Mouse (Mus musculus): ENCODE results near the gene Gfod2. TPM values are rescaled to one million over a fixed set of nuclear protein-coding genes. Genes with fewer than 3 reads are reported as not detected.

Gfod2 gene
- polyA plus RNA-seq, 1 experiment, result not detected

DNA sequence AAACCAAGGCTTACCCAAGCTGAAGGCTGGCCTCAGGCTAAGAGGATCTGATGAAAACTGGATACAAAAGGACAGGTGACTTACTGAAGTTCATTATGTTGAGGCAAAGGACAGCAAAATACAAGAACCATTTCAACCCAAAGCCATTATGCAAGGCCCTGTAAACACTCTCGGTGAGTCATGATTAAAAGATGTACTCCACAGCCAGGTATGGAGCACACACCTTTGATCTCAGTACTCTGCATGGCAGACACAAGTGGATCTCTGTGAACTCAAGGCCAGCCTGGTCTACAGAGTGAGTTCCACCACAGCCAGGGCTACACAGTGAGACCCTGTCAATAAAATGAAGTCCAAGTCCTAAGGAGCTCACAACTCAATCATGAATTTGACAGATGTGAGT is 37.3 kb upstream of the Gfod2 start:
- H3K27ac ChIP-seq (ENCODE audit: insufficient read depth, low read depth, low read length), result no peak overlapping the region
- no peak for TF ChIP-seq CTCF (IDR thresholded peaks at IDR 0.05; ENCODE audit: insufficient read depth, low read depth, low read length)
- no peak for TF ChIP-seq POLR2A (IDR thresholded peaks at IDR 0.05; ENCODE audit: insufficient read depth, low read depth, low read length)
- peaks cover 6% of the 10 kb centered on the region; the same call in 1 of the 2 replicates for H3K4me1 ChIP-seq (ENCODE audit: control insufficient read depth, insufficient read depth, low read length)
- 92% methylated on average over 1 of the region's 1 CpGs for WGBS
- H3K4me3 ChIP-seq (ENCODE audit: insufficient read depth, low read depth, low read length), result no peak overlapping the region

DNA sequence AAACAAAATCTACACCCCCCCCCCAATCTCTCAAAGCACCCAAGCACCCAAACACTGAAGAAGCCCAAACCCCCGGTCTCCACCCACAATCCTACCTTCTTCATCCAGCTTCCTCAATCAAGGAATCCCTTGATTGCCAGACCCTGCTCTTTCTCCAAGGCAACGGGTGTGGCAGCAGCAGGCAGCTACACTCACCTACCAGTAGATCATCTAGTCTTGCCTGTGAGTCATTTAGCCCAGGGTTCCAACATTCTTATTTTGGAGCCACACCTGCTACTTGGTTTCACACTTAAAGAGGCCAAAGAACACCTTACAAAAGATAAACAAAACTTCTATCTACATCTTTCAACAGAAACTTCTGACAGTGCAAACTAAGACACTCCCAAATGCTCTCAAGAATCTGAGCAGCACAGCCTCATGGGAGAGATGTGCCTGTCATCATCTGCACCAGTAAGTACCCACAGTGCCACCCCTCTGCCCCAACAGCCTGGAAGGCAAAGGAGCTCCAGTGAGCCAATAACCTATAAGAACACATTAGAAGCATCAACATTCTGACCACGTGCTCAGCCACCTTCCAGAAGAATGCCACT is 35.6 kb upstream of the Gfod2 start:
- TF ChIP-seq CTCF (IDR thresholded peaks at IDR 0.05; ENCODE audit: insufficient read depth, low read depth, low read length), result no peak
- TF ChIP-seq POLR2A (IDR thresholded peaks at IDR 0.05; ENCODE audit: insufficient read depth, low read depth, low read length), result no peak
- 72% methylated on average over 3 of the region's 3 CpGs for WGBS
- H3K4me1 ChIP-seq (ENCODE audit: control insufficient read depth, insufficient read depth, low read length), result peaks cover 7% of the 10 kb centered on the region
- no peak overlapping the region for H3K4me3 ChIP-seq (ENCODE audit: insufficient read depth, low read depth, low read length)
- no peak overlapping the region for H3K27ac ChIP-seq (ENCODE audit: insufficient read depth, low read depth, low read length)

DNA sequence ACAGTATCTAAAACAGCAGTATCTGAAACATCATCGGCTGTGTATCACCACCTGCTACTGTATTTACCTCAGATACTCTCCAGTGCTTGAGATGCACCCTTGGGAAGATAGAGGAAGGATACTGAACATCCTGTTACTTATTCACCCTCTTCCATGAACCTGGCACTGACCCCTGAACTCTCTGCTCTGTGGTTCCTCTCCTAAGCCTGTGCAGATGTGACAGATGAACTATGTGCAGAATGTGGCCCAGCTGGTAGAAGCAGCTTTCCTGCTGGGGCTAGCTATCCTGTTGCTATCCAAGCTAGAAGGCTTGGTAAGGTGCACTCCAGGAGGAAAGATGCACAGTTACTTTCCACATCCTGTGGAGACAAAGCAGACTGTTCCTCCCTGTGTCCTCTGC is 34.9 kb upstream of the Gfod2 start:
- Histone ChIP-seq H3K27ac (ENCODE audit: insufficient read depth, low read depth, low read length) (no peak overlapping the region), H3K4me1 (ENCODE audit: control insufficient read depth, insufficient read depth, low read length) (peaks cover 5% of the 10 kb centered on the region), H3K4me3 (ENCODE audit: insufficient read depth, low read depth, low read length) (no peak overlapping the region)
- TF ChIP-seq CTCF (IDR thresholded peaks at IDR 0.05; ENCODE audit: insufficient read depth, low read depth, low read length) (no peak), POLR2A (IDR thresholded peaks at IDR 0.05; ENCODE audit: insufficient read depth, low read depth, low read length) (no peak)
- 81% methylated on average over 1 of the region's 1 CpGs for WGBS

- TF ChIP-seq POLR2A (IDR thresholded peaks at IDR 0.05; ENCODE audit: insufficient read depth, low read depth, low read length) (no peak), CTCF (IDR thresholded peaks at IDR 0.05; ENCODE audit: insufficient read depth, low read depth, low read length) (no peak)
- peaks cover 5% of the 10 kb centered on the region for H3K4me1 ChIP-seq (ENCODE audit: control insufficient read depth, insufficient read depth, low read length)
- no peak overlapping the region for H3K4me3 ChIP-seq (ENCODE audit: insufficient read depth, low read depth, low read length)
Measured at GRCm38 (mm10) chr8:105789626-105790025, 31.2 kb upstream of the Gfod2 start.

DNA sequence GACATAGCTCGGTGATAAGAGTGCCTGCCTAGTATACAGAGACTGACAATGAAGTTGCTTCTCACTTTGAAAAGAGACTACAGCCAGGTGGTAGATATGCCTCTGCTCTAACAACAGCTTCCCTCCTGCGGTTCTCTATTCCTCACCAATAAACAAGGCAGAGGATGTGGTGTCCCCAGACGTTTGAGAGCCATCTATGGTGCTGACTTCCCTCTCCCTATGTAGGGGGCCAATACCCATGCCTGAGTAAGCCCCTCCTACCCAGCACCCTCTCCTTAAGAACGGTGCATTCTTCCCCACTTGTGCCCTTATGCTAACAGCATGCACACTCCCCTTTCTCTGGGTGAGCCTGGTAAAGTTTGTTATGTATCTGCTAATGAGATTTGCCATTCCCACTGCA is 30.5 kb upstream of the Gfod2 start:
- H3K4me3 ChIP-seq (ENCODE audit: insufficient read depth, low read depth, low read length), result no peak overlapping the region
- WGBS, result 48% methylated on average over 4 of the region's 4 CpGs
- no peak overlapping the region for H3K27ac ChIP-seq (ENCODE audit: insufficient read depth, low read depth, low read length)
- TF ChIP-seq POLR2A (IDR thresholded peaks at IDR 0.05; ENCODE audit: insufficient read depth, low read depth, low read length) (no peak), CTCF (IDR thresholded peaks at IDR 0.05; ENCODE audit: insufficient read depth, low read depth, low read length) (no peak)
- peaks cover 5% of the 10 kb centered on the region for H3K4me1 ChIP-seq (ENCODE audit: control insufficient read depth, insufficient read depth, low read length)

More at GRCm38 (mm10) chr8:105789626-105790025, 31.2 kb upstream of the Gfod2 start:
- no peak overlapping the region for H3K27ac ChIP-seq (ENCODE audit: insufficient read depth, low read depth, low read length)

DNA sequence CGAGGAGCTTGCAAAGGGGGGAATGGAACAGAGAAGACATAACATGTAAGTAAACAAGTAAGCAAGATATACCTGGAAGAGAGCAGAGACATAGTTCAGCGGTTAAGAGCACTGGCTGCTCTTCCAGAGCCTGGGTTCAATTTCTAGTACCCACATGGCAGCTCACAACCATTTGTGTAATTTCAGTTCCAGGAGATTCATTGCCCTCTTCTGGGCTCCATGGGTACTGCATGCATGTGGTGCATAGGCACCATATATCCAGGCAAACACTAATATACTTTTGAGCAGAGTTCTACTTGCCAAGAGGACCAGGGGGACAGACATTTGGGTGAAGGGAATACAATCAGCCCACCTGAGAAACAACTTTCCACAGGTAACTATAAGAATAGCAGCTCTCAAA is 29.8 kb upstream of the Gfod2 start:
- Histone ChIP-seq H3K4me1 (ENCODE audit: control insufficient read depth, insufficient read depth, low read length) (peaks cover 5% of the 10 kb centered on the region), H3K4me3 (ENCODE audit: insufficient read depth, low read depth, low read length) (no peak overlapping the region), H3K27ac (ENCODE audit: insufficient read depth, low read depth, low read length) (no peak overlapping the region)
- no peak for TF ChIP-seq POLR2A (IDR thresholded peaks at IDR 0.05; ENCODE audit: insufficient read depth, low read depth, low read length)
- no peak for TF ChIP-seq CTCF (IDR thresholded peaks at IDR 0.05; ENCODE audit: insufficient read depth, low read depth, low read length)
- WGBS, result 93% methylated on average over 2 of the region's 2 CpGs

GRCm38 (mm10) chr8:105780298-105780697 is 21.8 kb upstream of the Gfod2 start:
- no peaks in the 10 kb centered on the region for H3K4me1 ChIP-seq (ENCODE audit: control insufficient read depth, insufficient read depth, low read length)
- H3K4me3 ChIP-seq (ENCODE audit: insufficient read depth, low read depth, low read length), result no peak overlapping the region
- 93% methylated on average over 5 of the region's 5 CpGs for WGBS
- no peak overlapping the region for H3K27ac ChIP-seq (ENCODE audit: insufficient read depth, low read depth, low read length)
- TF ChIP-seq POLR2A (IDR thresholded peaks at IDR 0.05; ENCODE audit: insufficient read depth, low read depth, low read length) (no peak), CTCF (IDR thresholded peaks at IDR 0.05; ENCODE audit: insufficient read depth, low read depth, low read length) (no peak)

DNA sequence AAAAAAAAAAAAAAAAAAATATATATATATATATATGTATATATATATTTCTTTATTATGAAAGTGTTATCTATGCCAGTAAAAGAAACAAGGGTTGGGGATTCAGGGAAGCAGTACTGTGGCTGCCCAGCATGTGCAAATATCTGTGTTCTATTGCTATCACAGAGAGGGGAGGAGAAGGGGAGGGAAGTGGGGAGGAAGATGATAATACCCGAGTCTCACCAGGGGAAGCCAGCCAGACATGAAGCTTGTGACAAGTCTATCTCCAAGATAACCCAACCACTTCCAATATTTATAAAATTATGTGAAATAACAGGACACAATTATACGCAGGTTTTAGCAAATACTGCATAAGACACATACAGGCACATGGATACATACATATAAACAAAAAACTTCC is 19.4 kb upstream of the Gfod2 start:
- H3K27ac ChIP-seq (ENCODE audit: insufficient read depth, low read depth, low read length), result no peak overlapping the region
- no peak overlapping the region for H3K4me3 ChIP-seq (ENCODE audit: insufficient read depth, low read depth, low read length)
- no peaks in the 10 kb centered on the region for H3K4me1 ChIP-seq (ENCODE audit: control insufficient read depth, insufficient read depth, low read length)
- 78% methylated on average over 2 of the region's 2 CpGs for WGBS
- TF ChIP-seq CTCF (IDR thresholded peaks at IDR 0.05; ENCODE audit: insufficient read depth, low read depth, low read length) (no peak), POLR2A (IDR thresholded peaks at IDR 0.05; ENCODE audit: insufficient read depth, low read depth, low read length) (no peak)

GRCm38 (mm10) chr8:105774498-105774897 is 16.0 kb upstream of the Gfod2 start:
- Histone ChIP-seq H3K27ac (ENCODE audit: insufficient read depth, low read depth, low read length) (no peak overlapping the region), H3K4me1 (ENCODE audit: control insufficient read depth, insufficient read depth, low read length) (no peaks in the 10 kb centered on the region), H3K4me3 (ENCODE audit: insufficient read depth, low read depth, low read length) (no peak overlapping the region)
- TF ChIP-seq POLR2A (IDR thresholded peaks at IDR 0.05; ENCODE audit: insufficient read depth, low read depth, low read length), result no peak
- TF ChIP-seq CTCF (IDR thresholded peaks at IDR 0.05; ENCODE audit: insufficient read depth, low read depth, low read length), result no peak
- WGBS, result 91% methylated on average over 5 of the region's 5 CpGs

DNA sequence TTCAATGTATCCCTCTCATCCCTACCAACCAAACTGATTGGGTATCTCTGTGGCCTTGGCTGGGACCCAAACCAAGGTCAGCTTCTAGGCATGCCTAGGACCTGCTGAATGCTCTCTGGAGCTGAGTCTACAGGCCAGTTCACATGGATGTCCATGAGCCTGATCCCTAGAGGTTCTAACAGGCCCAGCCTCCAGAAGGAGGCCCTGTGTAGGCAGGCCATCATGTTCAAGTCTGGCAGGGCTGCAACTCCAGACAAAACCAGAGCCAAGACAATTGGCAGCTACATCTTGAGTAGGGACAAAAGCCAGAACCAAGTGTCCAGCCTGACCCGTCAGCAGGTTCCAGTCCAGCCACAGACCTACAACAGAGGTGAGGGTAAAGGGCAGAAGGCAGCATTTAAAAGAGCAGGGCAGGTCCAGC is 15.0 kb upstream of the Gfod2 start:
- Histone ChIP-seq H3K4me3 (ENCODE audit: insufficient read depth, low read depth, low read length) (no peak overlapping the region), H3K4me1 (ENCODE audit: control insufficient read depth, insufficient read depth, low read length) (no peaks in the 10 kb centered on the region), H3K27ac (ENCODE audit: insufficient read depth, low read depth, low read length) (no peak overlapping the region)
- no peak for TF ChIP-seq POLR2A (IDR thresholded peaks at IDR 0.05; ENCODE audit: insufficient read depth, low read depth, low read length)
- no peak for TF ChIP-seq CTCF (IDR thresholded peaks at IDR 0.05; ENCODE audit: insufficient read depth, low read depth, low read length)
- WGBS, result 66% methylated on average over 1 of the region's 1 CpGs
